In genomic region chr16:38392126-38392894, GRCm38 (mm10) we compare ENCODE assay signal across 10 mouse cellular contexts. TPM values are rescaled to one million over a fixed set of nuclear protein-coding genes. Genes with fewer than 3 reads are reported as not detected.
DNase-seq lines count a peak whose midpoint lies in the region; ATAC-seq and TF ChIP-seq lines count a peak whose summit lies in the region.
"Had no signal": no experiment of that assay in that cellular context is flagged by ENCODE, and none has a peak within 500 bp of the region (broad histone marks: within the 10 kb centered on the region; RNA-seq: fewer than 3 reads in every experiment).

No protein-coding gene starts in this region.

- H3K36me3 ChIP-seq in kidney, embryonic 16.5 days (ENCODE audit: insufficient read depth, low read length) = no peaks in the 10 kb centered on the region
- H3K36me3 ChIP-seq in small intestine, adult 2 months (ENCODE audit: control insufficient read depth, insufficient read depth, low read length) = no peaks in the 10 kb centered on the region
- H3K36me3 ChIP-seq in liver, embryonic 11.5 days (ENCODE audit: control insufficient read depth, insufficient read depth, low read length) = no peaks in the 10 kb centered on the region
- H3K36me3 ChIP-seq: G1E had no signal

- H3K4me2 ChIP-seq in kidney, embryonic 16.5 days (replicated peaks; ENCODE audit: low read depth, low read length) = 0 out of 2 replicates have a peak overlapping the region, but pooled peaks have one; percentile 10
- H3K4me2 ChIP-seq in liver, embryonic 11.5 days = no peak overlapping the region

- H3K27me3 ChIP-seq in kidney, embryonic 16.5 days (ENCODE audit: insufficient read depth, low read length) = no peaks in the 10 kb centered on the region
- H3K27me3 ChIP-seq in small intestine, adult 2 months (ENCODE audit: control insufficient read depth, insufficient read depth, low read length) = no peaks in the 10 kb centered on the region
- H3K27me3 ChIP-seq in liver, embryonic 11.5 days (replicated peaks; ENCODE audit: control insufficient read depth, insufficient read depth, low read length) = no peaks in the 10 kb centered on the region

- no peak for DNase-seq in left cerebral cortex, adult 2 months (ENCODE audit: extremely low spot score in 1 of 2, low spot score in 2 of 2)
- no peak for DNase-seq in left cerebral cortex, postnatal 14 days (ENCODE audit: low spot score in 2 of 2)
- DNase-seq in heart, adult 8-10 months (ENCODE audit: low spot score) = peak; percentile 87
- no peak for DNase-seq in urinary bladder, adult 2 months (ENCODE audit: low spot score)
- no peak for DNase-seq in liver, embryonic 11.5 days (ENCODE audit: low spot score)
- DNase-seq in frontal cortex, postnatal 10 days (ENCODE audit: low spot score in 2 of 2) = no peak

- H3K4me1 ChIP-seq in kidney, embryonic 16.5 days (ENCODE audit: insufficient read depth, low read length) = peaks cover 11% of the 10 kb centered on the region
- H3K4me1 ChIP-seq in small intestine, adult 2 months (ENCODE audit: control insufficient read depth, insufficient read depth, insufficient read length, low read length) = no peaks in the 10 kb centered on the region
- H3K4me1 ChIP-seq in liver, embryonic 11.5 days (replicated peaks; ENCODE audit: control insufficient read depth, insufficient read depth, low read length) = peaks cover 14% of the 10 kb centered on the region

- H3K9ac ChIP-seq in kidney, embryonic 16.5 days (replicated peaks; ENCODE audit: low read length) = 0 out of 2 replicates have a peak overlapping the region, but pooled peaks have one; percentile 22
- H3K9ac ChIP-seq in liver, embryonic 11.5 days (ENCODE audit: low read depth, low read length) = no peak overlapping the region; the same call in 1 of the 2 replicates

- TF ChIP-seq POLR2A in small intestine, adult 2 months (IDR thresholded peaks at IDR 0.05; ENCODE audit: low read depth, low read length) = no peak

- ATAC-seq in kidney, embryonic 16.5 days (ENCODE audit: low FRiP score, low TSS enrichment) = no peak
- no peak for ATAC-seq in liver, embryonic 11.5 days (replicated peaks; ENCODE audit: low FRiP score)

- WGBS in kidney, embryonic 16.5 days = 68% methylated on average over 23 of the region's 23 CpGs
- WGBS in small intestine, adult 2 months = 72% methylated on average over 23 of the region's 23 CpGs
- 79% methylated on average over 23 of the region's 23 CpGs for WGBS in liver, embryonic 11.5 days

- no peak overlapping the region for H3K4me3 ChIP-seq in left cerebral cortex, adult 2 months
- no peak overlapping the region for H3K4me3 ChIP-seq in kidney, embryonic 16.5 days (ENCODE audit: low read length)
- peak overlapping the region; percentile 30 for H3K4me3 ChIP-seq in small intestine, adult 2 months (ENCODE audit: low read depth, low read length)
- H3K4me3 ChIP-seq in liver, embryonic 11.5 days (ENCODE audit: low read depth, low read length) = no peak overlapping the region

- intact Hi-C loops in left cerebral cortex, adult 2 months (cut with DNase I) = no loop called here
- intact Hi-C loops in left cerebral cortex, postnatal 14 days (cut with DNase I) = no loop called here

- no peak for TF ChIP-seq CTCF in left cerebral cortex, adult 2 months (IDR thresholded peaks at IDR 0.05)
- no peak for TF ChIP-seq CTCF in small intestine, adult 2 months (IDR thresholded peaks at IDR 0.05; ENCODE audit: extremely low read depth, insufficient read length, insufficient replicate concordance, low read depth, low read length)

- H3K27ac ChIP-seq in left cerebral cortex, adult 2 months = peak overlapping the region; percentile 33; the same call in 1 of the 2 replicates
- no peak overlapping the region for H3K27ac ChIP-seq in kidney, embryonic 16.5 days (ENCODE audit: low read length)
- peak overlapping the region; percentile 26; the same call in 1 of the 2 replicates for H3K27ac ChIP-seq in small intestine, adult 2 months (ENCODE audit: insufficient read depth, low read depth, low read length)
- no peak overlapping the region for H3K27ac ChIP-seq in liver, embryonic 11.5 days (ENCODE audit: low read depth, low read length)

- H3K9me3 ChIP-seq in kidney, embryonic 16.5 days (ENCODE audit: low read length) = no peaks in the 10 kb centered on the region
- no peaks in the 10 kb centered on the region for H3K9me3 ChIP-seq in liver, embryonic 11.5 days (ENCODE audit: control insufficient read depth, low read length)
- H3K9me3 ChIP-seq: G1E had no signal

RNA-seq across cellular contexts. Expression of gene Popdc2, which starts 30.3 kb away (rescaled TPM):
- 1 to 10 TPM in 1 of 2 experiments, under 1 TPM in 1; 0.51 to 1.5 TPM for total RNA-seq in left cerebral cortex, adult 2 months (2021)
- under 1 TPM; 0.64 to 0.89 TPM for total RNA-seq in left cerebral cortex, postnatal 14 days (2021)
- 100 to 1,000 TPM; 451 to 631 (median 553) TPM for total RNA-seq in heart, adult 8-10 months (2022)
- polyA plus RNA-seq in kidney, embryonic 16.5 days (2015; fragmentation: Nextera tagmentation; extraction: Ambion mirVana) = 0.54 and 6.7 TPM in 2 replicates
- polyA plus RNA-seq in small intestine, adult 2 months (2012; rRNA removed) = 6.5 and 7.7 TPM in 2 replicates
- polyA plus RNA-seq in urinary bladder, adult 2 months (2012; rRNA removed) = 167 and 176 TPM in 2 replicates
- 14.8 and 15.8 TPM in 2 replicates for polyA plus RNA-seq in liver, embryonic 11.5 days (2014; fragmentation: Nextera tagmentation; extraction: Ambion mirVana)

RNA-seq across cellular contexts. Expression of gene Pla1a, which starts 40.6 kb away (rescaled TPM):
- total RNA-seq in left cerebral cortex, adult 2 months (2021) = 1 to 10 TPM; 1.5 to 2.5 TPM
- 1 to 10 TPM in 1 of 2 experiments, under 1 TPM in 1; 0.57 to 1.3 TPM for total RNA-seq in left cerebral cortex, postnatal 14 days (2021)
- total RNA-seq in heart, adult 8-10 months (2022) = 10 to 100 TPM in 3 of 4 experiments, 1 to 10 TPM in 1; 5.9 to 12.0 (median 10.6) TPM
- 9.4 and 10.0 TPM in 2 replicates for polyA plus RNA-seq in kidney, embryonic 16.5 days (2015; fragmentation: Nextera tagmentation; extraction: Ambion mirVana)
- 0.67 and 0.86 TPM in 2 replicates for polyA plus RNA-seq in small intestine, adult 2 months (2012; rRNA removed)
- polyA plus RNA-seq in urinary bladder, adult 2 months (2012; rRNA removed) = 12.7 and 13.8 TPM in 2 replicates
- polyA plus RNA-seq in liver, embryonic 11.5 days (2014; fragmentation: Nextera tagmentation; extraction: Ambion mirVana) = 0.79 and 1.4 TPM in 2 replicates
- polyA plus RNA-seq: G1E had no signal

RNA-seq across cellular contexts. Expression of gene Gm21987, which starts 45.5 kb away (rescaled TPM):
- not detected for total RNA-seq in left cerebral cortex, adult 2 months (2021)
- not detected for total RNA-seq in left cerebral cortex, postnatal 14 days (2021)
- total RNA-seq in heart, adult 8-10 months (2022) = not detected
- polyA plus RNA-seq in kidney, embryonic 16.5 days (2015; fragmentation: Nextera tagmentation; extraction: Ambion mirVana) = not detected in 2 replicates
- not detected in 2 replicates for polyA plus RNA-seq in small intestine, adult 2 months (2012; rRNA removed)
- 0.25 TPM in 1 of 2 replicates, not detected in the other for polyA plus RNA-seq in urinary bladder, adult 2 months (2012; rRNA removed)
- not detected in 2 replicates for polyA plus RNA-seq in liver, embryonic 11.5 days (2014; fragmentation: Nextera tagmentation; extraction: Ambion mirVana)
- total RNA-seq: layer of hippocampus, postnatal 14 days had no signal

RNA-seq across cellular contexts. Expression of gene Cox17, which starts 45.5 kb away (rescaled TPM):
- total RNA-seq in left cerebral cortex, adult 2 months (2021) = 100 to 1,000 TPM; 131 to 133 TPM
- 10 to 100 TPM; 88.0 to 89.4 TPM for total RNA-seq in left cerebral cortex, postnatal 14 days (2021)
- 100 to 1,000 TPM; 269 to 387 (median 331) TPM for total RNA-seq in heart, adult 8-10 months (2022)
- 147 and 149 TPM in 2 replicates for polyA plus RNA-seq in kidney, embryonic 16.5 days (2015; fragmentation: Nextera tagmentation; extraction: Ambion mirVana)
- 31.6 and 76.2 TPM in 2 replicates for polyA plus RNA-seq in small intestine, adult 2 months (2012; rRNA removed)
- polyA plus RNA-seq in urinary bladder, adult 2 months (2012; rRNA removed) = 203 and 240 TPM in 2 replicates
- 441 and 497 TPM in 2 replicates for polyA plus RNA-seq in liver, embryonic 11.5 days (2014; fragmentation: Nextera tagmentation; extraction: Ambion mirVana)

RNA-seq across cellular contexts. Expression of gene Maats1, which starts 50.4 kb away (rescaled TPM):
- total RNA-seq in left cerebral cortex, adult 2 months (2021) = 1 to 10 TPM; 1.2 to 1.6 TPM
- 1 to 10 TPM; 1.1 to 1.2 TPM for total RNA-seq in left cerebral cortex, postnatal 14 days (2021)
- total RNA-seq in heart, adult 8-10 months (2022) = not detected
- 0.08 and 0.26 TPM in 2 replicates for polyA plus RNA-seq in kidney, embryonic 16.5 days (2015; fragmentation: Nextera tagmentation; extraction: Ambion mirVana)
- polyA plus RNA-seq in small intestine, adult 2 months (2012; rRNA removed) = 0.05 and 0.16 TPM in 2 replicates
- polyA plus RNA-seq in urinary bladder, adult 2 months (2012; rRNA removed) = 0.07 and 0.10 TPM in 2 replicates
- polyA plus RNA-seq in liver, embryonic 11.5 days (2014; fragmentation: Nextera tagmentation; extraction: Ambion mirVana) = 0.05 TPM in 1 of 2 replicates, not detected in the other
- polyA plus RNA-seq: G1E had no signal

Comparison
In these comparisons a context has a peak if more than half of its experiments do, and no peak if none do; other contexts are left out.
1. H3K27ac ChIP-seq: peak in left cerebral cortex, adult 2 months (single experiment) and small intestine, adult 2 months (single experiment); none in kidney, embryonic 16.5 days (single experiment) and liver, embryonic 11.5 days (single experiment).